Mouse (Mus musculus) hindbrain, postnatal 0 days (tissue): Measurements from ENCODE around the gene Haus3. TPM values are rescaled to one million over a fixed set of nuclear protein-coding genes. Genes with fewer than 3 reads are reported as not detected.

Source experiments
- ATAC-seq: fragments of 200-750 bp; cut with Nextera tagmentation; 2 replicates; pipeline ENCODE4 v1.8.0; 2017; ENCODE audit warnings: mild to moderate bottlenecking, moderate TSS enrichment, moderate library complexity
- DNase-seq: peaks from one replicate; pipeline ENCODE4 v3.0.0-alpha.2; 2015; ENCODE audit warnings: low spot score
- H3K27ac ChIP-seq: fragments of 300-500 bp; sonication (generic); 2 replicates; pipeline ENCODE4 v1.5.1; 2014; ENCODE audit warnings: mild to moderate bottlenecking
- H3K27me3 ChIP-seq: fragments of 300-500 bp; sonication (generic); 2 replicates; pipeline ENCODE4 v1.6.1; 2014; ENCODE audit warnings: low read length, mixed read lengths; ENCODE audit not compliant: insufficient read depth
- H3K36me3 ChIP-seq: fragments of 300-500 bp; sonication (generic); 2 replicates; pipeline ENCODE4 v1.6.1; 2014; ENCODE audit warnings: low read length, mixed read lengths; ENCODE audit not compliant: insufficient read depth
- H3K4me1 ChIP-seq: fragments of 300-500 bp; sonication (generic); 2 replicates; pipeline ENCODE4 v1.6.1; 2014; ENCODE audit warnings: antibody characterized with exemption, low read length, mixed read lengths; ENCODE audit not compliant: insufficient read depth
- H3K4me2 ChIP-seq: fragments of 300-500 bp; sonication (generic); 2 replicates; pipeline ENCODE4 v1.6.1; 2014; ENCODE audit warnings: low read depth, mild to moderate bottlenecking, low read length, moderate library complexity, mixed read lengths
- H3K4me3 ChIP-seq: fragments of 300-500 bp; sonication (generic); 2 replicates; pipeline ENCODE4 v1.5.1; 2014; ENCODE audit warnings: low read length
- H3K9ac ChIP-seq: fragments of 300-500 bp; sonication (generic); replicated peaks from 2 replicates; pipeline ENCODE4 v1.6.1; 2014; ENCODE audit warnings: mild to moderate bottlenecking, low read length, moderate library complexity, mixed read lengths
- H3K9me3 ChIP-seq: fragments of 300-500 bp; sonication (generic); 2 replicates; pipeline ENCODE4 v1.6.1; 2016; ENCODE audit warnings: low read length, mixed read lengths
- CTCF ChIP-seq: IDR thresholded peaks from 2 replicates; pipeline ENCODE4 v1.5.1; 2016; ENCODE audit warnings: antibody characterized with exemption, control low read depth, low read depth
- WGBS: fragments of 180-500 bp; shearing (Covaris S2); extraction: QIAGEN DNeasy Blood & Tissue Kit; methylation state at CpG from one replicate; pipeline ENCODE4 v1.1.7; 2014; 5-methylcytosine and 5-hydroxymethylcytosine counted together
- polyA plus RNA-seq: library from polyadenylated mRNA; unstranded; fragments of >200 nt; fragmentation: Nextera tagmentation; extraction: Ambion mirVana; gene quantifications from 2 replicates; pipeline ENCODE4 v1.2.1, GENCODE M21; 2015
- total RNA-seq: library from RNA; depleted of rRNA; stranded (reverse); fragments of >200 nt; gene quantifications from 2 replicates; pipeline ENCODE4 v1.2.3, GENCODE M21; 2014

Haus3 gene
- total and polyA plus RNA-seq, 2 experiments from 2014 or later = 4.1 to 12.7 TPM

- WGBS = 57% methylated on average over 5 of the region's 5 CpGs
- Histone ChIP-seq H3K4me3 (no peak overlapping the region), H3K9me3 (no peaks in the 10 kb centered on the region), H3K4me1 (peaks cover 36% of the 10 kb centered on the region), H3K36me3 (no peaks in the 10 kb centered on the region; the same call in 1 of the 2 replicates), H3K4me2 (no peak overlapping the region), H3K27me3 (no peaks in the 10 kb centered on the region), H3K27ac (peak overlapping the region; percentile 20; the same call in 1 of the 2 replicates), H3K9ac (0 out of 2 replicates have a peak overlapping the region, but pooled peaks have one; percentile 13)
- no peak for TF ChIP-seq CTCF
- DNase-seq = peak; percentile 54
- ATAC-seq = no peak
These were observed 14.0 kb upstream of the Haus3 start for GRCm38 (mm10) chr5:34183156-34183880.

- DNase-seq (no peak), ATAC-seq (no peak)
- H3K27ac ChIP-seq = peak overlapping the region; percentile 20; the same call in 1 of the 2 replicates
- 71% methylated on average over 3 of the region's 3 CpGs for WGBS
- H3K9me3 ChIP-seq = no peaks in the 10 kb centered on the region
- no peak for TF ChIP-seq CTCF
- H3K9ac ChIP-seq = no peak overlapping the region
- peaks cover 35% of the 10 kb centered on the region for H3K4me1 ChIP-seq
- H3K36me3 ChIP-seq = peaks cover 7% of the 10 kb centered on the region; the same call in 1 of the 2 replicates
- H3K27me3 ChIP-seq = no peaks in the 10 kb centered on the region
- H3K4me2 ChIP-seq = no peak overlapping the region
- H3K4me3 ChIP-seq = no peak overlapping the region
These were observed 13.2 kb upstream of the Haus3 start for GRCm38 (mm10) chr5:34182486-34182885.

- no peak for TF ChIP-seq CTCF
- Histone ChIP-seq H3K27ac (no peak overlapping the region), H3K4me3 (no peak overlapping the region), H3K4me2 (no peak overlapping the region), H3K9ac (no peak overlapping the region), H3K4me1 (peaks cover 3% of the 10 kb centered on the region), H3K27me3 (no peaks in the 10 kb centered on the region), H3K36me3 (peaks cover 30% of the 10 kb centered on the region), H3K9me3 (no peaks in the 10 kb centered on the region)
- DNase-seq = no peak
- ATAC-seq = no peak
- WGBS = 95% methylated on average over 4 of the region's 4 CpGs
These were observed 8.5 kb upstream of the Haus3 start for GRCm38 (mm10) chr5:34177821-34178220.

GRCm38 (mm10) chr5:34177091-34177490 is 7.8 kb upstream of the Haus3 start:
- no peak for TF ChIP-seq CTCF
- no peak for DNase-seq
- H3K36me3 ChIP-seq = peaks cover 30% of the 10 kb centered on the region
- WGBS = 90% methylated on average over 2 of the region's 2 CpGs
- no peak overlapping the region for H3K9ac ChIP-seq
- ATAC-seq = no peak
- no peak overlapping the region for H3K4me3 ChIP-seq
- H3K4me2 ChIP-seq = no peak overlapping the region
- no peak overlapping the region for H3K27ac ChIP-seq
- no peaks in the 10 kb centered on the region for H3K9me3 ChIP-seq
- no peaks in the 10 kb centered on the region for H3K4me1 ChIP-seq
- H3K27me3 ChIP-seq = no peaks in the 10 kb centered on the region

GRCm38 (mm10) chr5:34176691-34177090 is 7.4 kb upstream of the Haus3 start:
- no peak for TF ChIP-seq CTCF
- no peak overlapping the region for H3K4me3 ChIP-seq
- ATAC-seq (no peak), DNase-seq (no peak)
- no peak overlapping the region for H3K27ac ChIP-seq
- no peaks in the 10 kb centered on the region for H3K27me3 ChIP-seq
- H3K4me1 ChIP-seq = no peaks in the 10 kb centered on the region
- H3K9ac ChIP-seq = no peak overlapping the region
- peaks cover 30% of the 10 kb centered on the region for H3K36me3 ChIP-seq
- H3K9me3 ChIP-seq = no peaks in the 10 kb centered on the region
- H3K4me2 ChIP-seq = no peak overlapping the region
- WGBS = 63% methylated on average over 10 of the region's 10 CpGs

- no peak for TF ChIP-seq CTCF
- ATAC-seq = no peak
- Histone ChIP-seq H3K4me3 (no peak overlapping the region), H3K27me3 (no peaks in the 10 kb centered on the region), H3K36me3 (peaks cover 30% of the 10 kb centered on the region), H3K27ac (no peak overlapping the region), H3K4me2 (no peak overlapping the region), H3K4me1 (no peaks in the 10 kb centered on the region), H3K9me3 (no peaks in the 10 kb centered on the region), H3K9ac (no peak overlapping the region)
- 14% methylated on average over 5 of the region's 5 CpGs for WGBS
- DNase-seq = no peak
These were observed 6.0 kb upstream of the Haus3 start for GRCm38 (mm10) chr5:34175403-34175694.
